Mouse (Mus musculus) B cell, adult 62 days (primary cell): ENCODE measurements around the gene Lcmt1. TPM values are rescaled to one million over a fixed set of nuclear protein-coding genes. Genes with fewer than 3 reads are reported as not detected.

ENCODE experiments used
- total RNA-seq: library from RNA; stranded (reverse); gene quantifications from 4 replicates; pipeline ENCODE4 v1.2.4, GENCODE M21; 2023

Lcmt1 gene
- total RNA-seq, result 8.8 to 11.0 TPM (median 9.2 TPM) in 4 replicates

GRCm38 (mm10) chr7:123369759-123370481 lies at the start of gene Lcmt1, which contains the start of gene Arhgap17:
Lcmt1 (plus strand) TSS chr7:123369784.
Arhgap17 (minus strand) TSS chr7:123369915.

GRCm38 (mm10) chr7:123462070-123462501 lies 92.5 kb downstream of the Lcmt1 start, which contains the start of gene Aqp8:
Aqp8 (plus strand) TSS chr7:123462291.

Other genes starting within 250 kb of the Lcmt1 start
- 97.7 to 110 TPM (median 104 TPM) in 4 replicates for gene Tnrc6a, start 245.9 kb upstream of the Lcmt1 start, total RNA-seq
- gene Slc5a11, start 155.0 kb upstream of the Lcmt1 start, total RNA-seq, result not detected in 4 replicates
- 279 to 319 TPM (median 293 TPM) in 4 replicates for gene Arhgap17, start 131 bp downstream of the Lcmt1 start, total RNA-seq
- not detected in 4 replicates for gene Aqp8, start 92.5 kb downstream of the Lcmt1 start, total RNA-seq
- 0.33 to 0.94 TPM (median 0.74 TPM) in 4 replicates for gene Zkscan2, start 130.7 kb downstream of the Lcmt1 start, total RNA-seq